Mouse (Mus musculus) cerebellum, adult 2 months (tissue): ENCODE data around the gene Spata32.

ENCODE experiments used
- CTCF ChIP-seq: fragments of 200-500 bp; IDR thresholded peaks from 2 replicates; pipeline ENCODE4 v1.5.1; 2011; ENCODE audit warnings: low read depth, mild to moderate bottlenecking, control low read depth, low read length, moderate library complexity, borderline replicate concordance; ENCODE audit not compliant: insufficient read depth
- POLR2A ChIP-seq: fragments of 200-500 bp; IDR thresholded peaks from 2 replicates; pipeline ENCODE4 v1.6.1; 2011; ENCODE audit warnings: low read length, control low read depth, borderline replicate concordance; ENCODE audit not compliant: insufficient read depth

DNA sequence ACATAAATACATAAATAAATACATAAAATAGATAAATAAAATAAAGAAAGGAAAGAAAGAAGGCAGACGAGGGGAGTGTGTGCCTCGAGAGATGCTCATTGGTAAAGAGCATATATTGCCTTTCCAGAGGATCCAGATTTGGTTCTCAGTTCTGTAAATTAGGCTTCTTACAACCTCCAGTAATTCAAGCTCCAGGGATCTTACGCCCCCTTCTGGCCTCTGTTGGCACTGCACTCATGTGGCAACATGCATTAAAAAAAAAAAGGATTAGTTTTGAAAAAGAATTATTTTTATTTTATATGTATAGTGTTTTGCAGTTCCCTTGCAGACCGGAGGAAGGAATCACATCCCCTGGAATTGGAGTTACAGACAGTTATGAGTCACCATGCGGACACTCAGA is 56.1 kb downstream of the Spata32 start:
- TF ChIP-seq POLR2A (no peak), CTCF (peak; percentile 24; the same call in 1 of the 2 replicates)
